Mouse (Mus musculus): ENCODE data around the gene Myo15b. TPM values are rescaled to one million over a fixed set of nuclear protein-coding genes. Genes with fewer than 3 reads are reported as not detected.

The Myo15b gene
- polyA plus RNA-seq, 1 experiment from 2014 or later = 0.08 TPM

- H3K4me1 ChIP-seq (replicated peaks) = peaks cover 19% of the 10 kb centered on the region
- H3K4me2 ChIP-seq (replicated peaks) = no peak within 1 kb of the TSS
- no peak for ATAC-seq
- 30% methylated on average over 16 of the region's 16 CpGs for WGBS
- H3K4me3 ChIP-seq (replicated peaks) = no peak within 1 kb of the TSS
- H3K27ac ChIP-seq = 0 out of 2 replicates have a peak within 1 kb of the TSS, but pooled peaks have one; percentile 9
- H3K36me3 ChIP-seq = peaks cover 28% of the 10 kb centered on the region
- H3K27me3 ChIP-seq = no peaks in the 10 kb centered on the region
- H3K9me3 ChIP-seq = no peaks in the 10 kb centered on the region
- peak within 1 kb of the TSS; percentile 17; the same call in 1 of the 2 replicates for H3K9ac ChIP-seq (replicated peaks)
These were observed 41.5 kb downstream of the Myo15b start, which contains the start of gene Smim5 for GRCm38 (mm10) chr11:115899486-115900266. Gene Smim5, plus strand, starts transcription at chr11:115899966.

GRCm38 (mm10) chr11:115900561-115901337 lies 42.5 kb downstream of the Myo15b start:
- peak overlapping the region; percentile 46; the same call in 1 of the 2 replicates for H3K9ac ChIP-seq (replicated peaks)
- 75% methylated on average over 8 of the region's 8 CpGs for WGBS
- peaks cover 29% of the 10 kb centered on the region for H3K4me1 ChIP-seq (replicated peaks)
- ATAC-seq = no peak
- no peaks in the 10 kb centered on the region for H3K9me3 ChIP-seq
- H3K27me3 ChIP-seq = no peaks in the 10 kb centered on the region
- H3K27ac ChIP-seq = no peak overlapping the region
- no peak overlapping the region for H3K4me3 ChIP-seq (replicated peaks)
- H3K36me3 ChIP-seq = peaks cover 21% of the 10 kb centered on the region
- no peak overlapping the region for H3K4me2 ChIP-seq (replicated peaks)

GRCm38 (mm10) chr11:115901338-115902161 lies 43.3 kb downstream of the Myo15b start:
- H3K4me2 ChIP-seq (replicated peaks) = no peak overlapping the region
- no peaks in the 10 kb centered on the region for H3K27me3 ChIP-seq
- peak overlapping the region; percentile 46; the same call in 1 of the 2 replicates for H3K9ac ChIP-seq (replicated peaks)
- 86% methylated on average over 9 of the region's 9 CpGs for WGBS
- no peak overlapping the region for H3K4me3 ChIP-seq (replicated peaks)
- no peaks in the 10 kb centered on the region for H3K9me3 ChIP-seq
- H3K4me1 ChIP-seq (replicated peaks) = peaks cover 31% of the 10 kb centered on the region
- no peak overlapping the region for H3K27ac ChIP-seq
- ATAC-seq = no peak
- H3K36me3 ChIP-seq = peaks cover 13% of the 10 kb centered on the region

GRCm38 (mm10) chr11:115902177-115902576 lies 44.0 kb downstream of the Myo15b start:
- no peak for ATAC-seq
- 93% methylated on average over 5 of the region's 5 CpGs for WGBS
- Histone ChIP-seq H3K27me3 (no peaks in the 10 kb centered on the region), H3K4me3 (replicated peaks) (no peak overlapping the region), H3K4me1 (replicated peaks) (peaks cover 31% of the 10 kb centered on the region), H3K4me2 (replicated peaks) (no peak overlapping the region), H3K36me3 (peaks cover 7% of the 10 kb centered on the region; the same call in 1 of the 2 replicates), H3K27ac (no peak overlapping the region), H3K9ac (replicated peaks) (no peak overlapping the region), H3K9me3 (no peaks in the 10 kb centered on the region)

GRCm38 (mm10) chr11:115902831-115903230 lies 44.6 kb downstream of the Myo15b start:
- Histone ChIP-seq H3K4me1 (replicated peaks) (peaks cover 31% of the 10 kb centered on the region), H3K27me3 (no peaks in the 10 kb centered on the region), H3K4me3 (replicated peaks) (no peak overlapping the region), H3K4me2 (replicated peaks) (no peak overlapping the region), H3K36me3 (peaks cover 7% of the 10 kb centered on the region; the same call in 1 of the 2 replicates), H3K27ac (no peak overlapping the region), H3K9me3 (no peaks in the 10 kb centered on the region), H3K9ac (replicated peaks) (no peak overlapping the region)
- 77% methylated on average over 1 of the region's 1 CpGs for WGBS
- ATAC-seq = no peak

- ATAC-seq = no peak
- 80% methylated on average over 11 of the region's 11 CpGs for WGBS
- Histone ChIP-seq H3K9ac (replicated peaks) (no peak overlapping the region), H3K4me3 (replicated peaks) (no peak overlapping the region), H3K4me2 (replicated peaks) (no peak overlapping the region), H3K4me1 (replicated peaks) (peaks cover 31% of the 10 kb centered on the region), H3K27me3 (no peaks in the 10 kb centered on the region), H3K27ac (no peak overlapping the region), H3K9me3 (no peaks in the 10 kb centered on the region), H3K36me3 (peaks cover 14% of the 10 kb centered on the region)
These were observed 45.4 kb downstream of the Myo15b start for GRCm38 (mm10) chr11:115903384-115904230.

- Histone ChIP-seq H3K9ac (replicated peaks) (no peak overlapping the region), H3K9me3 (no peaks in the 10 kb centered on the region), H3K4me1 (replicated peaks) (peaks cover 31% of the 10 kb centered on the region), H3K27me3 (no peaks in the 10 kb centered on the region), H3K4me2 (replicated peaks) (no peak overlapping the region), H3K36me3 (peaks cover 20% of the 10 kb centered on the region), H3K4me3 (replicated peaks) (no peak overlapping the region), H3K27ac (no peak overlapping the region)
- 82% methylated on average over 8 of the region's 8 CpGs for WGBS
- ATAC-seq = no peak
These were observed 46.2 kb downstream of the Myo15b start for GRCm38 (mm10) chr11:115904231-115904955.

GRCm38 (mm10) chr11:115904956-115905790 lies 47.0 kb downstream of the Myo15b start:
- Histone ChIP-seq H3K27ac (no peak overlapping the region), H3K9me3 (no peaks in the 10 kb centered on the region), H3K36me3 (peaks cover 21% of the 10 kb centered on the region), H3K9ac (replicated peaks) (0 out of 2 replicates have a peak overlapping the region, but pooled peaks have one; percentile 14), H3K4me1 (replicated peaks) (peaks cover 25% of the 10 kb centered on the region), H3K4me2 (replicated peaks) (no peak overlapping the region), H3K27me3 (no peaks in the 10 kb centered on the region), H3K4me3 (replicated peaks) (no peak overlapping the region)
- WGBS = 40% methylated on average over 16 of the region's 16 CpGs
- ATAC-seq = no peak

- ATAC-seq = no peak
- H3K4me1 ChIP-seq (replicated peaks) = 0 out of 2 replicates have a peak, but pooled peaks cover 17% of the 10 kb centered on the region
- 76% methylated on average over 3 of the region's 3 CpGs for WGBS
These were observed 47.9 kb downstream of the Myo15b start for GRCm38 (mm10) chr11:115906116-115906515.

GRCm38 (mm10) chr11:115906521-115906920 lies 48.3 kb downstream of the Myo15b start:
- Histone ChIP-seq H3K4me1 (replicated peaks) (0 out of 2 replicates have a peak, but pooled peaks cover 17% of the 10 kb centered on the region), H3K4me3 (replicated peaks) (no peak overlapping the region), H3K9me3 (no peaks in the 10 kb centered on the region), H3K36me3 (peaks cover 29% of the 10 kb centered on the region), H3K9ac (replicated peaks) (0 out of 2 replicates have a peak overlapping the region, but pooled peaks have one; percentile 23), H3K4me2 (replicated peaks) (no peak overlapping the region), H3K27me3 (no peaks in the 10 kb centered on the region), H3K27ac (no peak overlapping the region)
- 90% methylated on average over 5 of the region's 5 CpGs for WGBS
- ATAC-seq = no peak

More at GRCm38 (mm10) chr11:115906116-115906515, 47.9 kb downstream of the Myo15b start:
- H3K9me3 ChIP-seq = no peaks in the 10 kb centered on the region
- no peak overlapping the region for H3K4me3 ChIP-seq (replicated peaks)
- H3K4me2 ChIP-seq (replicated peaks) = no peak overlapping the region
- H3K9ac ChIP-seq (replicated peaks) = 0 out of 2 replicates have a peak overlapping the region, but pooled peaks have one; percentile 23
- H3K27me3 ChIP-seq = no peaks in the 10 kb centered on the region
- H3K36me3 ChIP-seq = peaks cover 28% of the 10 kb centered on the region
- H3K27ac ChIP-seq = no peak overlapping the region

All from midbrain, embryonic 13.5 days (tissue).